Mouse (Mus musculus) bone marrow, adult 2 months (tissue): ENCODE data around the gene Gnb1. TPM values are rescaled to one million over a fixed set of nuclear protein-coding genes. Genes with fewer than 3 reads are reported as not detected.
A peak's percentile ranks its signal among the peaks of the same experiment; 100 is the strongest.

Experiments used
- H3K27ac ChIP-seq: fragments of 200-500 bp; 2 replicates; pipeline ENCODE4 v1.5.1; 2012; ENCODE audit warnings: low read depth, mild to moderate bottlenecking, control low read depth, inconsistent platforms, low read length; ENCODE audit not compliant: control insufficient read depth, poor library complexity, insufficient read depth
- H3K4me1 ChIP-seq: fragments of 200-500 bp; 2 replicates; pipeline ENCODE4 v1.6.1; 2011; ENCODE audit warnings: low read length; ENCODE audit not compliant: control insufficient read depth, insufficient read depth
- H3K4me3 ChIP-seq: fragments of 200-500 bp; replicated peaks from 2 replicates; pipeline ENCODE3; 2011; ENCODE audit warnings: mild to moderate bottlenecking, low read depth, low read length, control low read depth; ENCODE audit not compliant: control insufficient read depth
- CTCF ChIP-seq: fragments of 200-500 bp; IDR thresholded peaks from 2 replicates; pipeline ENCODE4 v1.5.1; 2011; ENCODE audit warnings: low read length, control low read depth; ENCODE audit not compliant: control insufficient read depth, insufficient read depth
- POLR2A ChIP-seq: fragments of 200-500 bp; IDR thresholded peaks from 2 replicates; pipeline ENCODE4 v1.6.1; 2011; ENCODE audit warnings: low read depth, mild to moderate bottlenecking, control low read depth, low read length, borderline replicate concordance; ENCODE audit not compliant: control insufficient read depth
- WGBS: fragments of 180-500 bp; shearing (Covaris S2); methylation state at CpG from one replicate; pipeline ENCODE4 v1.1.7; 2018; 5-methylcytosine and 5-hydroxymethylcytosine counted together
- polyA plus RNA-seq: library from polyadenylated mRNA; stranded (reverse); fragments of >200 nt; gene quantifications from 2 replicates; pipeline ENCODE4 v1.2.4, GENCODE M21; 2011; ENCODE audit warnings: low replicate concordance; ENCODE audit not compliant: missing spikeins, insufficient read depth, insufficient read length

Gnb1 gene
- polyA plus RNA-seq, 1 experiment = 115 TPM

GRCm38 (mm10) chr4:155551073-155551472 lies 59.9 kb downstream of the Gnb1 start:
- 89% methylated on average over 4 of the region's 4 CpGs for WGBS
- Histone ChIP-seq H3K27ac (peak overlapping the region; percentile 72), H3K4me1 (peaks cover 6% of the 10 kb centered on the region; the same call in 1 of the 2 replicates), H3K4me3 (no peak overlapping the region)
- no peak for TF ChIP-seq CTCF
- no peak for TF ChIP-seq POLR2A

DNA sequence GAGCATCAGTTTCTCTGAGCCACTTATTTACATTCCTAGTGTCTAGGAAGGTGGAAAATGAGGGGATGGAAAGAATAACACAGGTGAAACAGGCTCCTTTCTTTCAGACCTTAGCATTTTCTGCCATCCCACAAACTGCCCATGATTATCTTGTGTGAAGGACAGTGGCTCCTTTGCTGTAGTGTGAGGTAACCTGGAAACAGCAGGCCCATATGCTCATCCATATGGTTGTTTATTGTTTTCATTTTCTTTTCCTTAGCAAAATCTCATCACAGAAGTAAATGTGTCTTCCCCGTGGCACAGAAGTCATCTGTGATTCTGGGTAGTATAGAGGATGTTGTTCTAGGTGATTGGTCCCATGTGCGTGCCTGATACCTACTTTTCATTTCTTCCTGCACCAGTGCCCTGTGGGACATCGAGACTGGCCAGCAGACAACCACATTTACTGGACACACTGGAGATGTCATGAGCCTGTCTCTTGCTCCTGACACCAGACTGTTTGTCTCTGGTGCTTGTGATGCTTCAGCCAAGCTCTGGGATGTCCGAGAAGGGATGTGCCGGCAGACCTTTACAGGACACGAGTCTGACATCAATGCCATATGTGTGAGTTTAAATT lies 61.9 kb downstream of the Gnb1 start:
- H3K4me1 ChIP-seq = peaks cover 6% of the 10 kb centered on the region; the same call in 1 of the 2 replicates
- no peak overlapping the region for H3K4me3 ChIP-seq
- 85% methylated on average over 6 of the region's 6 CpGs for WGBS
- no peak overlapping the region for H3K27ac ChIP-seq
- no peak for TF ChIP-seq CTCF
- no peak for TF ChIP-seq POLR2A

- no peak for TF ChIP-seq POLR2A
- TF ChIP-seq CTCF = no peak
- no peak overlapping the region for H3K27ac ChIP-seq
- peaks cover 4% of the 10 kb centered on the region; the same call in 1 of the 2 replicates for H3K4me1 ChIP-seq
- H3K4me3 ChIP-seq = no peak overlapping the region
- WGBS = 47% methylated on average over 4 of the region's 4 CpGs
Observed at GRCm38 (mm10) chr4:155554880-155555279, 63.7 kb downstream of the Gnb1 start.

GRCm38 (mm10) chr4:155555464-155555863 lies 64.3 kb downstream of the Gnb1 start:
- Histone ChIP-seq H3K4me3 (no peak overlapping the region), H3K4me1 (peaks cover 8% of the 10 kb centered on the region; the same call in 1 of the 2 replicates), H3K27ac (no peak overlapping the region)
- no peak for TF ChIP-seq POLR2A
- 62% methylated on average over 1 of the region's 1 CpGs for WGBS

DNA sequence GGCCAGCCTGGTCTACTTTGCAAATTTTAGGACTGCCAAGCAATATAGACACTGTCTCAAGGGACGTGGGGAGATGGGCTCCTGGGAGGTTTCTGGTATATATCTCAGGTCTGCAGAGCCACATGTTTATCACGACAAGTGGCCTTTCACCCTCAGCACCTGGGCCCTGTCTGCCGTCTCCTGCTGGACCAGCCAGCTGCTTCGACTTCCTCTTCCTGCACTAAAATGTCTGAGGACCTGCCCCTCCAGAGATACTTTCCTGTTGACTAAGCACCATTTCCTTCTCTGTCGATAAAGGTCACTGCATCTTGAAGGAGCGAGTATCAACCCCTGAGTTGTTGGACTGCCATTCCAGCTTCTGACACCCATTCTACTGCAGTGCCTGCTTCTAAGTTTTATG lies 68.3 kb downstream of the Gnb1 start:
- H3K4me1 ChIP-seq = peaks cover 11% of the 10 kb centered on the region; the same call in 1 of the 2 replicates
- TF ChIP-seq POLR2A (no peak), CTCF (no peak)
- peak overlapping the region; percentile 49; the same call in 1 of the 2 replicates for H3K27ac ChIP-seq
- 12% methylated on average over 6 of the region's 6 CpGs for WGBS
- H3K4me3 ChIP-seq = no peak overlapping the region

DNA sequence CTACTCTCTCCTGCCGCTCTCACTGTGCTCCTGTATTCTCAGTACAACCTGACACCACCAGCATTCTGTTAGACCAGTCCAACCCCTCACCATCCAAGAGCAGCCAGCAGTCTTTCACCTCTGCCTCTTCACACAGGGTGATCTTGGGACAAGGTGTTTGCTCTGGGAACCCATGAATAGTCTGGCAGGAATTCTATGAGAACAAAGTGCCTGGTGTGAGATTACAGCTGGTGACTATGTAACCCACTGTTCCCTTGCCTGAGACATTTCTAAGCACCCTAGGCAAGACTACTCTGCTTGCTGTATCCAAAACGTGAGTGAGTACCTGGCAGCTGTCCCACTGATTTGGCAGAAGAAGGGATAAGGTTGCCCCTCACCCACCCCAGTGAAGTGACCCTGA lies 69.8 kb downstream of the Gnb1 start:
- H3K4me3 ChIP-seq = no peak overlapping the region
- 56% methylated on average over 2 of the region's 2 CpGs for WGBS
- peaks cover 13% of the 10 kb centered on the region; the same call in 1 of the 2 replicates for H3K4me1 ChIP-seq
- H3K27ac ChIP-seq = peak overlapping the region; percentile 88
- no peak for TF ChIP-seq CTCF
- TF ChIP-seq POLR2A = no peak

- peak within 1 kb of the TSS; percentile 88 for H3K27ac ChIP-seq
- 28% methylated on average over 7 of the region's 7 CpGs for WGBS
- TF ChIP-seq CTCF = no peak
- no peak for TF ChIP-seq POLR2A
- peak within 1 kb of the TSS; percentile 69 for H3K4me3 ChIP-seq
- peaks cover 13% of the 10 kb centered on the region; the same call in 1 of the 2 replicates for H3K4me1 ChIP-seq
Observed at GRCm38 (mm10) chr4:155561661-155562442, 70.7 kb downstream of the Gnb1 start, which contains the start of gene Nadk. Gene Nadk, plus strand, starts transcription at chr4:155562378.

- Histone ChIP-seq H3K27ac (peak overlapping the region; percentile 81), H3K4me1 (peaks cover 13% of the 10 kb centered on the region; the same call in 1 of the 2 replicates), H3K4me3 (peak overlapping the region; percentile 69)
- no peak for TF ChIP-seq CTCF
- TF ChIP-seq POLR2A = no peak
- WGBS = 3% methylated on average over 19 of the region's 19 CpGs
Observed at GRCm38 (mm10) chr4:155562725-155563399, 71.7 kb downstream of the Gnb1 start.
